Mouse (Mus musculus) MEL-GATA-1-ER (cell line): ENCODE measurements around the gene Top1.

Experiments
- DNase-seq: peaks from one replicate; pipeline ENCODE4 v3.0.0-alpha.2; 2012; ENCODE audit warnings: low read depth; ENCODE audit errors: extremely low read depth

Gene Top1

GRCm38 (mm10) chr2:160740521-160741156 lies 95.0 kb downstream of the Top1 start:
- no peak for DNase-seq

- DNase-seq, result no peak
Observed at GRCm38 (mm10) chr2:160741580-160741979, 95.9 kb downstream of the Top1 start.

GRCm38 (mm10) chr2:160742161-160742609 lies 96.5 kb downstream of the Top1 start:
- DNase-seq, result no peak

GRCm38 (mm10) chr2:160744040-160744822 lies 98.5 kb downstream of the Top1 start:
- DNase-seq, result no peak

GRCm38 (mm10) chr2:160744823-160745210 lies 99.1 kb downstream of the Top1 start:
- DNase-seq, result no peak

GRCm38 (mm10) chr2:160745497-160745896 lies 99.8 kb downstream of the Top1 start:
- DNase-seq, result no peak

GRCm38 (mm10) chr2:160746637-160747036 lies 100.9 kb downstream of the Top1 start:
- no peak for DNase-seq

- no peak for DNase-seq
Observed at GRCm38 (mm10) chr2:160747075-160747474, 101.4 kb downstream of the Top1 start.

GRCm38 (mm10) chr2:160756583-160757203 lies 111.0 kb downstream of the Top1 start:
- DNase-seq, result no peak

- DNase-seq, result no peak
Observed at GRCm38 (mm10) chr2:160760433-160761184, 114.9 kb downstream of the Top1 start.

- no peak for DNase-seq
Observed at GRCm38 (mm10) chr2:160763816-160764215, 118.1 kb downstream of the Top1 start.

GRCm38 (mm10) chr2:160764386-160764785 lies 118.7 kb downstream of the Top1 start:
- DNase-seq, result peak; percentile 22

GRCm38 (mm10) chr2:160765096-160765495 lies 119.4 kb downstream of the Top1 start:
- no peak for DNase-seq

GRCm38 (mm10) chr2:160766371-160766771 lies 120.7 kb downstream of the Top1 start:
- no peak for DNase-seq

GRCm38 (mm10) chr2:160767201-160767600 lies 121.5 kb downstream of the Top1 start:
- DNase-seq, result no peak

GRCm38 (mm10) chr2:160768097-160768695 lies 122.5 kb downstream of the Top1 start:
- DNase-seq, result no peak

- no peak for DNase-seq
Observed at GRCm38 (mm10) chr2:160768997-160769396, 123.3 kb downstream of the Top1 start.

GRCm38 (mm10) chr2:160770409-160770808 lies 124.7 kb downstream of the Top1 start:
- no peak for DNase-seq

GRCm38 (mm10) chr2:160770871-160771270 lies 125.2 kb downstream of the Top1 start:
- DNase-seq, result no peak

- no peak for DNase-seq
Observed at GRCm38 (mm10) chr2:160771325-160772276, 125.9 kb downstream of the Top1 start.
